Mouse (Mus musculus) kidney, embryonic 14.5 days (tissue): Measurements from ENCODE around the gene 6430548M08Rik. TPM values are rescaled to one million over a fixed set of nuclear protein-coding genes. Genes with fewer than 3 reads are reported as not detected.

Experiments used
- ATAC-seq: fragments of 200-750 bp; cut with Nextera tagmentation; 2 replicates; pipeline ENCODE4 v1.8.0; 2017; ENCODE audit warnings: moderate number of reproducible peaks, mild to moderate bottlenecking, moderate TSS enrichment, moderate library complexity; ENCODE audit not compliant: low FRiP score, low TSS enrichment
- H3K27ac ChIP-seq: fragments of 300-500 bp; sonication (generic); 2 replicates; pipeline ENCODE4 v1.5.1; 2014; ENCODE audit warnings: low read depth, mild to moderate bottlenecking, low read length, moderate library complexity, mixed read lengths
- H3K27me3 ChIP-seq: fragments of 300-500 bp; sonication (generic); 2 replicates; pipeline ENCODE4 v1.6.1; 2014; ENCODE audit warnings: mild to moderate bottlenecking, low read length; ENCODE audit not compliant: control insufficient read depth, insufficient read depth
- H3K36me3 ChIP-seq: fragments of 300-500 bp; sonication (generic); 2 replicates; pipeline ENCODE4 v1.6.1; 2014; ENCODE audit warnings: low read length, mixed read lengths; ENCODE audit not compliant: control insufficient read depth, insufficient read depth
- H3K4me1 ChIP-seq: fragments of 300-500 bp; sonication (generic); 2 replicates; pipeline ENCODE4 v1.6.1; 2014; ENCODE audit warnings: low read length, mixed read lengths; ENCODE audit not compliant: control insufficient read depth, insufficient read depth
- H3K4me2 ChIP-seq: fragments of 300-500 bp; sonication (generic); replicated peaks from 2 replicates; pipeline ENCODE4 v1.6.1; 2014; ENCODE audit warnings: low read depth, mild to moderate bottlenecking, low read length
- H3K4me3 ChIP-seq: fragments of 300-500 bp; sonication (generic); 2 replicates; pipeline ENCODE4 v1.5.1; 2014; ENCODE audit warnings: mild to moderate bottlenecking, low read length
- H3K9ac ChIP-seq: fragments of 300-500 bp; sonication (generic); 2 replicates; pipeline ENCODE4 v1.6.1; 2014; ENCODE audit warnings: low read depth, mild to moderate bottlenecking, low read length, moderate library complexity
- H3K9me3 ChIP-seq: fragments of 300-500 bp; sonication (generic); 2 replicates; pipeline ENCODE4 v1.6.1; 2016; ENCODE audit warnings: low read length; ENCODE audit not compliant: control insufficient read depth
- whole genome bisulfite sequencing: fragments of 180-500 bp; shearing (Covaris S2); extraction: QIAGEN DNeasy Blood & Tissue Kit; methylation state at CpG from one replicate; pipeline ENCODE4 v1.1.7; 2014; 5-methylcytosine and 5-hydroxymethylcytosine counted together
- polyA plus RNA-seq: library from polyadenylated mRNA; unstranded; fragments of >200 nt; fragmentation: Nextera tagmentation; extraction: Ambion mirVana; gene quantifications from 2 replicates; pipeline ENCODE4 v1.2.1, GENCODE M21; 2014

The 6430548M08Rik gene
- polyA plus RNA-seq, 1 experiment from 2014 or later = 3.9 TPM

DNA sequence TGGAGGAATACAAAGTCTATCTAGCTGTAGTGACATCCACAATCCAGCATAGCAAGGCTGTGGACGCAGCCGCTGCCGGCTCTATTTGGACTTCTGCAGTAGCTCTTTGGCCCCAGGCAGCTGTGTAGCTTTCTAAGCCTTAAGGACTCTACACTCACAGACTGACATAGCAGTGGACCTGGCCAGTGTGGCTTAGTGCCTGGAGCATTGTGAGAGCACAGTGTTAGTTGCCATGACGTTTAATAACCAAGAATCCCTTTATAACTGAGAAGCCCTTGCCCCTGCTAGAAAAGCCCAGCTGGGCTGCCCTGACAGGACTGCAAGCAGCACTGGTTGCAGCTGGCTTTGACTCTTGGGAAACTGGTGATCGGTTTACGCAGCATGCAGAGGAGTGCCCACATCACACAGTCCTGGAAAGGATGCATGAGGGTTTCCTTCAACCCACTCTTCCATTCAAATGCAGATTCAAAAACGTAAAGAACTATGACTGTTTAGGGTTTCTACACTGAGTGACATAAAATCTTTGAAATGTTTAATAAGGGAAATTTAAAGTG, 11.0 kb downstream of the 6430548M08Rik start:
- no peak for ATAC-seq
- Histone ChIP-seq H3K36me3 (no peaks in the 10 kb centered on the region), H3K4me2 (no peak overlapping the region), H3K9ac (no peak overlapping the region), H3K4me3 (no peak overlapping the region), H3K27me3 (no peaks in the 10 kb centered on the region), H3K27ac (no peak overlapping the region), H3K4me1 (peaks cover 8% of the 10 kb centered on the region; the same call in 1 of the 2 replicates), H3K9me3 (no peaks in the 10 kb centered on the region; the same call in 1 of the 2 replicates)
- 54% methylated on average over 7 of the region's 7 CpGs for WGBS

DNA sequence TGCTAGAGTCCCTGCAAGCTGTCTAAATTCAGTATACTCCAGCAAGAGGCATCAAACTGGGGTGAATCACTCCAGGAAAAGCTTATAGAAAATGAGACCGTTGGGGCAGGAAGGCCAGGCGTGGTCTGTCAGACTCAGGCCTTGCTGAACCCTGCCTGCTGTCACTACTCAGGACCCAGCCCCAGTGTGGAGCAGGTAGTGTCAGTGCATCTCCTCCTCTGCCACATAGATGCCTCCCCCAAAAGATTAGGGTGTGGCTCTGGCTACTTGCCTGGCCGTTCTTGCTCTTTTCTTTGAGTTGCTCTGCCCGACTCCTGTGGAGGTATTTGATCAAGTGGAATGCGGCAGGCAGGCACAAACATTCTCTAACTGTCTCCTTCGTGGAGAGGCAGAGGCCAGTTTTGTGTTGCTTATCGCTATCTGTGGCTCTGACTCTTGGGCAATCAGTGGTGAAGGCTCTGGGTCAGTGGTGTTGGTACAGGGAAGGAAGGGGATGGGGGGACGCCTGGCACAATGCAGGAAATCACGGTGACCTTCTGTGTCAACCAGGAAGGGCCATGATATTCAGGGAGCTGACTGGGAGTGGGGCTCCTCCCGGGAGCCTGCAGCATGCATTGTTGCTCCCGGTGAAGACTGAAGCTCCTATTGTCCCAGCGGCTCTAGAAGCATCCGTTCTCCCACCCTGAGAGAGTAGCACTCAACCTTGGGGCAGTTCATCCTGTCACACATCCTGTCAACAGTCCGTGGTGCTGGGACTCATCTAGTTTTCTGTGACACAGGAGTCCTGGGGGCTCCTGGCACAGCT, 12.6 kb downstream of the 6430548M08Rik start:
- ATAC-seq = peak; percentile 28; the same call in 1 of the 2 replicates

DNA sequence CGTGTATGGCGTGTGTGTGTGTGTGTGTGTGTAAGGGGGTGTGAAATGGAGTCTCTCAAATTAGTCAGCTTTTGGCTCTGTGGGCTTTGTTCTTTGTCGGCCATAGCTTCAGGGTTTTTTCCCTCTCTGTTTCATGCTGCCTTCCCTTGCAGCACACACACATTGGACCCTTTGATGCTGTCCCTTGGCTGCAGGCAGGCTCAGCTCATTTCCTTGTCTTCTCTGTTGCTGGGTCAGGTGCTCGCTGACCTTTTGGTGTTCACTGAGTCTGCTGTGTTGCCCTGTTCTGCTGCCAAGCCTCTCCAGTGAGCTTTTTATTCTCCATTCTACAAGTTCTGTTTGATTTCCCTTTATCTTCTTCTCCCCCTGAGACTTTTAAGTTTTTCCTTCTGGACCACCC, 15.6 kb downstream of the 6430548M08Rik start:
- ATAC-seq = no peak
- Histone ChIP-seq H3K4me3 (no peak overlapping the region), H3K27me3 (no peaks in the 10 kb centered on the region), H3K36me3 (no peaks in the 10 kb centered on the region), H3K27ac (no peak overlapping the region), H3K9ac (no peak overlapping the region), H3K9me3 (no peaks in the 10 kb centered on the region; the same call in 1 of the 2 replicates), H3K4me2 (no peak overlapping the region), H3K4me1 (peaks cover 8% of the 10 kb centered on the region; the same call in 1 of the 2 replicates)
- 56% methylated on average over 4 of the region's 4 CpGs for WGBS

More for the DNA sequence above, 12.6 kb downstream of the 6430548M08Rik start:
- Histone ChIP-seq H3K4me2 (no peak overlapping the region), H3K27me3 (no peaks in the 10 kb centered on the region), H3K36me3 (no peaks in the 10 kb centered on the region), H3K9ac (no peak overlapping the region), H3K27ac (peak overlapping the region; percentile 45; the same call in 1 of the 2 replicates), H3K4me1 (peaks cover 8% of the 10 kb centered on the region; the same call in 1 of the 2 replicates), H3K4me3 (no peak overlapping the region), H3K9me3 (no peaks in the 10 kb centered on the region; the same call in 1 of the 2 replicates)
- 28% methylated on average over 14 of the region's 14 CpGs for WGBS

DNA sequence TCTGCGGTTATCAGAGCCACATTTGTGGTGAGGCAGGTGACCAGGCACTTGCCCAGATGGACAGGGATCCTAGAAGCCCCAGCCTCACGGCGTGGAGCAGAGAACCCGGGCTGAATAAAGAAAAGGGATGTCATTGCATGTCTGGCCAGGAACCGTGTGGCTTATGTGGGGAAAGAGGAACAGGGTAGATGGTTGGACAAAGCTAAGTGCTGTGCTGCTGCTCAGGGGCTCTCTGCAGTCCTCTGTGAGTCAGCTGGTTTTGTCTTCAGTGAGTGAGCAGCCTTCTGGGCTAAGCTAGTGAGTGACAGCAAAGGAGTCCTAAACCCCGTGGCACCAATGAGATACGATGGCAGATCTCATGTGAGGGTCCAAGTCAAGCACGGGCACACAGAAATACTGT, 17.2 kb downstream of the 6430548M08Rik start:
- H3K27ac ChIP-seq = no peak overlapping the region
- H3K4me3 ChIP-seq = no peak overlapping the region
- H3K9me3 ChIP-seq = no peaks in the 10 kb centered on the region; the same call in 1 of the 2 replicates
- peaks cover 1% of the 10 kb centered on the region; the same call in 1 of the 2 replicates for H3K4me1 ChIP-seq
- 86% methylated on average over 8 of the region's 8 CpGs for WGBS
- H3K27me3 ChIP-seq = no peaks in the 10 kb centered on the region
- no peaks in the 10 kb centered on the region for H3K36me3 ChIP-seq
- H3K4me2 ChIP-seq = no peak overlapping the region
- no peak overlapping the region for H3K9ac ChIP-seq
- ATAC-seq = no peak

DNA sequence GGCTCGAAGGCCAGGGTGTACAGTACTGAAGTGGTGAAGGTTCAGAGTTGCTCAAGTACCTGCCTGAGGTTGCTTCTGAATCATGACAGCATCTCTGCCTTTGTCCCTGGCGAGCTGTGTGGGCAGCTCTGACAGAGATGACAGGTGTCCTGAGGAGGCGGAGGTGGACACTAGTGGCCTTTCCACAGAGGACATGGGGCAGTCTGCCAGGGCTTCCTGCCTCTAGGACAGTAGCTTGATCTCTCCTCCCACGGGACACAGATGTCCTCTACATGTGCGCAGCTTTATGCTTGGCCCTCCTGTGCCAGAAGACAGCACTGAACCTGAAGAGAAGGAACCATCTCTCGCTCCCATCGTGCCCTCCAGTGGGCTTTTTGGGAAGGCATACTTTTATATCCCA, 19.2 kb downstream of the 6430548M08Rik start:
- no peak overlapping the region for H3K9ac ChIP-seq
- WGBS = 88% methylated on average over 7 of the region's 7 CpGs
- no peak for ATAC-seq
- no peaks in the 10 kb centered on the region for H3K36me3 ChIP-seq
- H3K9me3 ChIP-seq = no peaks in the 10 kb centered on the region; the same call in 1 of the 2 replicates
- H3K4me1 ChIP-seq = no peaks in the 10 kb centered on the region
- H3K27ac ChIP-seq = no peak overlapping the region
- no peaks in the 10 kb centered on the region for H3K27me3 ChIP-seq
- no peak overlapping the region for H3K4me3 ChIP-seq
- H3K4me2 ChIP-seq = no peak overlapping the region

DNA sequence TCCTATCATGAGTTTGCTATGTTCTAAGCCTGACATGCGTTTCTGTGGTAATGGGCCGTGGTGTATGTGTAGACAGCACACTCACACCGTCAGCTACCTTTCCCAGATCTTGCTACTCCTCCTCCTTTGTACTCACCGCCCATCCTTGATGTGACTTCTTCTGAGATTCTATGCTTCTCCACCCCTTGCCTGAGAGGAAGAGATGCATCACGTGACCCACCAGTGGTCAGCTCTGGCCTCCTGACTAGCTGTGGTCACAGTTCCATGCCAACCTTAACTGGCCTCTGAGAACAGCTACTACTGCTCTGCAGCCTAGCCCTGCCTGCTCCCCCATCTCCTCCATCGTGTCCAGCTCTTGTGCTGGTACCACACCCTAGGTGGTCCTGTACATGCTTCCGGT, 21.7 kb downstream of the 6430548M08Rik start:
- H3K36me3 ChIP-seq = no peaks in the 10 kb centered on the region
- H3K27ac ChIP-seq = no peak overlapping the region
- H3K27me3 ChIP-seq = no peaks in the 10 kb centered on the region
- no peak overlapping the region for H3K4me2 ChIP-seq
- no peaks in the 10 kb centered on the region for H3K4me1 ChIP-seq
- H3K9me3 ChIP-seq = no peaks in the 10 kb centered on the region
- ATAC-seq = no peak
- 89% methylated on average over 7 of the region's 7 CpGs for WGBS
- H3K4me3 ChIP-seq = no peak overlapping the region
- no peak overlapping the region for H3K9ac ChIP-seq

DNA sequence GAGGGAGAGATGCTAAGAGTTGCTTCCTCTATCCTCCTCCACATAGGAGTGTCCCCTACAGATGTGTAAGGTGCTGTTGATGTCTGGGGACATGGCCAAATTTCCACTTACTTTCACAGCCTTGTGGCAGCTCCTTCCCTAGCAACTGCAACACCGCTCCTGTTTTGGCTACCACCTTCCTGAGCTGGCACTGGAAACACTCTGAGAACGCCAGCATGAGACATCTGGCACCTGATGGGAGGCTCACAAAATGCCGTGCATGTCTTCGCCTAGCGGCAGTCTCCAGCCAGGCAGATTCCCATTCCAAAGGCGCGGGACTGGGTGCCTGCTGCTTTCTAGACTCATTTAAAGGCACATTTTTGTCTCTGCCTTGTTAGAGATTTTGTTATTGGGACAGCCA, 22.7 kb downstream of the 6430548M08Rik start:
- no peak overlapping the region for H3K4me2 ChIP-seq
- H3K27me3 ChIP-seq = no peaks in the 10 kb centered on the region
- H3K9me3 ChIP-seq = no peaks in the 10 kb centered on the region
- H3K4me3 ChIP-seq = no peak overlapping the region
- WGBS = 60% methylated on average over 7 of the region's 7 CpGs
- no peaks in the 10 kb centered on the region for H3K4me1 ChIP-seq
- H3K36me3 ChIP-seq = no peaks in the 10 kb centered on the region
- ATAC-seq = no peak
- H3K9ac ChIP-seq = no peak overlapping the region
- H3K27ac ChIP-seq = no peak overlapping the region

DNA sequence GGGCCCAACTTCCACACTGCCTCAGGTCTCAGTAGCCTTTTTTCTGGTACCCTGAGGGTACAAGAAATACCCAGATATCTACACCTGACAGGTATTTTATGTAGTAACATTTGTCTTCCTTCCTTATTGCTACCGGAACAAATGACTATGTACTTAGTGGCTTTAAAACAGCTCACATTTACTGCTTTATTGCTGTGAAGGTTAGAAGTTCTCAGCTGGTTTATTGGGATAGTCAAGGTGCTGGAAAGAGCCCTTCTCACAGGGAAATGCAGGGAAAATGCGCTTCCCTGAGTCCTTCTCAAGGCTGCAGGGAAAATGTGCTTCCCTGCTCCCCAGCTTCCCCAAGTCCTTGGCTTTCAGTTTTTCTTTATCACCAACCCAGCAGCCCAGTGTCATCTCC, 25.0 kb downstream of the 6430548M08Rik start:
- H3K27ac ChIP-seq = no peak overlapping the region
- no peaks in the 10 kb centered on the region for H3K27me3 ChIP-seq
- no peak overlapping the region for H3K4me2 ChIP-seq
- no peak for ATAC-seq
- H3K9ac ChIP-seq = no peak overlapping the region
- H3K9me3 ChIP-seq = no peaks in the 10 kb centered on the region
- H3K4me3 ChIP-seq = no peak overlapping the region
- H3K4me1 ChIP-seq = no peaks in the 10 kb centered on the region
- no peaks in the 10 kb centered on the region for H3K36me3 ChIP-seq
- 49% methylated on average over 2 of the region's 2 CpGs for WGBS

DNA sequence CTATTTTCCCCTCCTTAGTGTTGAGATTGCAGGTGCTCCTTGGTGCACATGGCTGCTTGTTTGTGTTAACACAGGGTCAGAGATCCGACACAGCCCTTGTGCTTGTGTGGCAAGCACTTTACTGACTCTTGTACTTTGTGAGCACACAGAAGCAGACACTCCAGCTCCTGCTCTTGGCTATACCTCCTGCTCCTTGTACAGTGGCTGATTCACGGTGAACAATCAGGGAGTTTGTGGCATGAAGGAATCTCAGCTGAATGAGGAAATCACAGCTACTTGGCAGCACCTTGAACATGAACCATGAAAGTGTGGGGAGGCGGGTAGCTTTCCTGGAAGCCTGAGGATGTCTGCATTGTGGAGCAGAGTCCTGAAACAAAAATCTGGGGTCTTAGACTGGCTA, 26.8 kb downstream of the 6430548M08Rik start:
- Histone ChIP-seq H3K4me1 (no peaks in the 10 kb centered on the region), H3K4me3 (no peak overlapping the region), H3K27ac (no peak overlapping the region), H3K9me3 (no peaks in the 10 kb centered on the region), H3K4me2 (no peak overlapping the region), H3K27me3 (no peaks in the 10 kb centered on the region), H3K9ac (no peak overlapping the region), H3K36me3 (no peaks in the 10 kb centered on the region)
- ATAC-seq = no peak
- WGBS = 52% methylated on average over 3 of the region's 3 CpGs
